Mouse (Mus musculus) layer of hippocampus, adult 18-20 months (tissue): ENCODE results near the gene Adat2. TPM values are rescaled to one million over a fixed set of nuclear protein-coding genes. Genes with fewer than 3 reads are reported as not detected.

ENCODE experiments used
- DNase-seq, 2 experiments: peaks; one replicate each; pipeline ENCODE4 v3.0.0; 2022; ENCODE audit warnings: low spot score in 2 of 2
- long read RNA-seq: library from polyadenylated mRNA; stranded (forward); transcript quantifications from one replicate; pipeline ENCODE4 v2.0.0, GENCODE M21; 2021
- total RNA-seq, 2 experiments: library from RNA; stranded (reverse); gene quantifications; 2 replicates each; pipeline ENCODE4 v1.2.3; 2021

Adat2 gene
- total RNA-seq, result 10 to 100 TPM in 1 of 2 experiments, 1 to 10 TPM in 1; 9.8 to 11.2 TPM
- long read RNA-seq, partial matches to known transcripts, result 1 of 2 reads
- long read RNA-seq, other reads (novel, unspliced or antisense), result 0 of 2 reads

DNA sequence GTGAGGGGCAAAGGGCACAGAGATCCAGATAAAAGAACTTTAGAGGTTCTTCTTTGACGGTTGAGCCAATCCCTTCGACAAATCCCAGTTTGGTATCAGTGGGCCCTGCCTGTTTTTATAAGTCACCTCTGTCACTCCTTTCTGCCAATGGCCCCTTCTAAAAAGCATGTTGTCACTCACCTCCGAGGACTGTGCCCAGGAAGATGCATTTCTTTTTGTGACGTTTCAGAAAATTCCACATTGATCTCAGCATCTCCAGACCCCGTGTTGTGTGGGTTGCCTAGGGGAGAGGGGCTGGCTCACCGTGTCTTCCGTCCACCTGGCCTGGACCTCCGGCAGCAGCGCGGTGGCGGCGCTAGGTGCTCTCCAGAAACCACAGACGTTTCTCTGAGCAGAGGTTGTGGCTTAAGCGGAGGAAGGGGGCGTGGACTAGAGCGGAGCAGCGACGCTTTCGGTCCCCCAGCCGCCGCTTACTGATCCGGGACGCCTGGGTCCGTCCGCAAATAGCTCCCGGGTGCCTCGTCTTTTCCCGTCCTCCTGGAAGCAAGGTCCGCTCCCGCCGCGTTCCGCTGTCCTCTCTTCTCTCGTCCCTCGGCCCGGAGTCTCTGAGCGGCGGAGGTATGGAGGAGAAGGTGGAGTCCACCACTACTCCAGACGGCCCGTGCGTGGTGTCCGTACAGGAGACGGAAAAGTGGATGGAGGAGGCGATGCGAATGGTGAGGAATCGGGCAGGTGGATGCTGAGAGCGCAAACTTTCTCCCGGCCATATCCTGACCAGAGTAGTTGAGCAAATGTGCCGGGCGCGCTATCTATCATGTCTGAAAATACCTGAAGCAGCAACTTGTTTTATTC lies at the start of gene Adat2, which contains the start of gene Pex3:
Gene Adat2, plus strand, starts transcription at position 249 of the 852 bp plus-strand sequence.
Gene Pex3, minus strand, starts transcription at position 497 of the 852 bp plus-strand sequence.
- DNase-seq, result peak; percentile 82 to 89

- DNase-seq, result no peak
Observed at GRCm38 (mm10) chr10:13521857-13522256, 30.8 kb upstream of the Adat2 start.

- DNase-seq, result no peak
Observed at GRCm38 (mm10) chr10:13528155-13528554, 24.5 kb upstream of the Adat2 start.

DNA sequence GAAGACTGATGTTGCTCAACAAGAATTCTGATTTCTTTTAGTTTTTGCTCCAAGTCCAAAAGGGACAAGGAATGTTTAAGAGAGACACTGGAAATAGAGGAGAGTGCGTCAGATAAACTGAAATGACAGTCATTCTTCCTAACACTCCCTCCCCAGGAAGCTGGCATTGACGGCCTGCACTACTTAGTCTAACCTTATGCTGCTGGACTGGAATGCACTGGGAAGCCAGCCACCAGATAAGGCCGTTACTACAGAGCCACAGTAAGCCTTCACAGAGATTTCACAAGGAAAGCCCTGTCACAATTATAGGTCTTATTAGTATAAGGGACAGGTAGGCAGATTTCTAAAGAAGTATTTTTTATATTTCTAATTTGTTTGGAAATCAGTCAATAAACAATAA lies 17.9 kb upstream of the Adat2 start:
- no peak for DNase-seq

GRCm38 (mm10) chr10:13536706-13537105 lies 16.0 kb upstream of the Adat2 start:
- no peak for DNase-seq

DNA sequence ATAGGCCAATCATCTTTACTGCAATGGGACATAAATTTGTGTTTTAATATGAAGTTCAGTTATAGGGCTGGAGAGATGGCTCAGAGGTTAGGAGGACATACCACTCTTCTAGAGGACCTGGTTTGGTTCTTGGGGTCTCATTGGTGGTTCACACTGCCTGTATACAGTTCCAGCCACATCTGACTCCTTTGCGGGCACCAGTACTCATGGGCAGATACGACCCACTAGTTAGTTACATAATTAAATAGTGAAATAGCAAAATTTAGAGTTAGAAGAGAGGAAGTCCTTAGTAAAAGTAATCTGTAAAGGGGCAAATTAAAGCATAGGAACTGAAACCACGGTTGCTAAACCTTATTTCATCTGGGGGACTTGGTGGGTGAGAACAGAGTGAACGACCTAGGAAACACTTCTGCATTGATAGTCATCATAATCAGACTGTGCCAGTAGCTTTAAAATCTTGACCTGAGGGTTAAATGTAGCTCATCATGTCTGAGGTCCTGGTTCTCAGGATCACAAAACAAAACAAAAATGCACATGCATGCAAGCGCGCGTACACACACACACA lies 12.8 kb upstream of the Adat2 start:
- no peak for DNase-seq

- no peak for DNase-seq
Observed at GRCm38 (mm10) chr10:13541721-13542120, 11.0 kb upstream of the Adat2 start.

GRCm38 (mm10) chr10:13553498-13553985 lies 848 bp downstream of the Adat2 start:
- no peak for DNase-seq

- no peak for DNase-seq
Observed at GRCm38 (mm10) chr10:13554316-13554715, 1.6 kb downstream of the Adat2 start.

- no peak for DNase-seq
Observed at GRCm38 (mm10) chr10:13560014-13560674, 7.5 kb downstream of the Adat2 start.

GRCm38 (mm10) chr10:13564364-13565079 lies 11.8 kb downstream of the Adat2 start:
- DNase-seq, result peak; percentile 56 to 82

- no peak for DNase-seq
Observed at GRCm38 (mm10) chr10:13565080-13565448, 12.4 kb downstream of the Adat2 start.

DNA sequence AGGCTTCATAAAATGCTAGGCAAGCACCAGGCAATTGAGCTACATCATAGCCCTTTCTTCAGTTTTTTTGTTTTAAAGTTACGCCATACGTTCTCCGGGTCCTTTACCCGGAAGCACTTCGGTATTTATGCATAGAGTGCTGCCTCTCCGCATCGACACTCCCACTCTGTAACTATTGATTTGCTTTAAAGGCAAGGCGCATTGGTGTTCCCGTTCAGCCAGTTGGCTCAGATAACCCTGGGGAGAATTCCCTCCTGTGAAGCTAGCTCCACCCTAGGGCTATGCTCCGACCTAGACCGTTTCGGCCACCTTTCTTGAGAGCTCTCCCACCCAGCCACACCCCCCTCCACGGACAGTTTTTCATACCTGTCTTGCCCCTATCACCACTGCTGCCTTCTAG lies 13.7 kb downstream of the Adat2 start:
- no peak for DNase-seq

- peak in 1 of 2 experiments; percentile 13 for DNase-seq
Observed at GRCm38 (mm10) chr10:13569818-13570217, 17.1 kb downstream of the Adat2 start.

GRCm38 (mm10) chr10:13570697-13571538 lies 18.2 kb downstream of the Adat2 start:
- DNase-seq, result no peak

DNA sequence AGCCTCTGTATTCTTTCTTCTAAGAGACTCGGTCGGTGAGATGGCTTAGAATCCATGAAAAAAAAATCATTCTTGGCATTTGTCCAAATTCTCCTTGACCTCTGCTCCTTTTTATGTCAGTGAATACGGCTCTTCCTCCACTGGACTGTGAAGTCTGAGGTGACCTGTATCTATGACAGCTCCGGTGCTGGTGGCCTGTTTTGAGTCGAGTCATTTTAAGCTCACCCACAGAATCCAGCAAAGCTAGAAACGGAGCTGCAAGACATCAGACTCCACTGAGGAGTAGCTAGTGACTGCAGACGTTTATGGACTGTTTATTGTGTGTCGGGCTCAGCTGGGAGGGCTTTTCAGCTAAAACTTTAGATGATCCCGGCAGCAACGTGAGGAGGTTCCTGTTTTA lies 19.3 kb downstream of the Adat2 start:
- no peak for DNase-seq

DNA sequence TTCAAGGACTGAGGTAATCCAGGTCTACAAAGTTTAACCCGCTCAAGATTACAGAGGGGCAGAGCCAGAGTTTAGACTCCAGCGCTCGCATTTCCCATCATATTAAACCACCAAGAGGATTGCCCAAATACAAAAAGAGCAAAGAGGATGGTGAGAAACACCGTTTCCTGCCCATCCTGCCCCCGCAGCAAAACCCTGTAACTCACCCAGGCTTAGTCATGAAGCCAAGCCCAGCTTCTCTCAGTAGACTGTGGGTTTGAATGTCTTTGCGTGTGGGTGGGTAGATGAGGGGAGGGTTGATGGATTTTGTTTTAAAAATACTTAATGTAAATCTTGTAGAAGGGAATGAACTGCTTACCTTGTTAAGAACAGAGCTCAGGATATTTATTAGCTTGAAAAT lies 19.7 kb downstream of the Adat2 start:
- no peak for DNase-seq

GRCm38 (mm10) chr10:13577123-13577522 lies 24.4 kb downstream of the Adat2 start:
- DNase-seq, result no peak

GRCm38 (mm10) chr10:13587914-13588313 lies 35.2 kb downstream of the Adat2 start:
- no peak for DNase-seq

DNA sequence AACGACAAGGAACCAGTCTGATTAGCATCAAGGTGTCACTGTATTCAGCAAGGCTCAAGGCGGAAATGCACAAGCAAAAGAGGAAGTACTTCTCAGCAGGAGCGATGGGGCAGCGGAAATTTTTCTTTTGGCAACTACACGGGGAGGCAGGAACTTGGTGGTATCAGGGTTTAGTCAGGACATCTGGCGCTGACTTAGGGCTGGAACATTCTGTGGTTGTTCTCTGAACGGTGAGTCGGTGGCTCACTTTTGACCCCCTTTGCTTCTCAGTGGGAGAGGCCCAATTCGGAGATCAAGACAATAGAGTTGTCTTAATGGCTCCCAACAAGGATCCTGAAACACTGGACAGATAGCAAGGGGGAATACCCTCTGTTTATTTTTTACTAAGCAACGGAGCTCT lies 39.5 kb downstream of the Adat2 start:
- DNase-seq, result no peak
